Mouse (Mus musculus): ENCODE measurements around the gene Musk. TPM values are rescaled to one million over a fixed set of nuclear protein-coding genes. Genes with fewer than 3 reads are reported as not detected.

Musk gene
- total RNA-seq, 2 experiments from 2014 or later: 1.6 to 2.5 TPM

- DNase-seq (ENCODE audit: low spot score in 2 of 2): no peak
Observed at GRCm38 (mm10) chr4:58314942-58315508, 29.3 kb downstream of the Musk start.

GRCm38 (mm10) chr4:58317536-58317935 is 31.8 kb downstream of the Musk start:
- no peak for DNase-seq (ENCODE audit: low spot score in 2 of 2)

- no peak for DNase-seq (ENCODE audit: low spot score in 2 of 2)
Observed at GRCm38 (mm10) chr4:58320293-58320692, 34.5 kb downstream of the Musk start.

- DNase-seq (ENCODE audit: low spot score in 2 of 2): no peak
Observed at GRCm38 (mm10) chr4:58326746-58327145, 41.0 kb downstream of the Musk start.

GRCm38 (mm10) chr4:58328231-58328630 is 42.5 kb downstream of the Musk start:
- DNase-seq (ENCODE audit: low spot score in 2 of 2): no peak

- DNase-seq (ENCODE audit: low spot score in 2 of 2): no peak
Observed at GRCm38 (mm10) chr4:58330016-58330415, 44.3 kb downstream of the Musk start.

- no peak for DNase-seq (ENCODE audit: low spot score in 2 of 2)
Observed at GRCm38 (mm10) chr4:58330864-58331638, 45.3 kb downstream of the Musk start.

GRCm38 (mm10) chr4:58332394-58332793 is 46.6 kb downstream of the Musk start:
- DNase-seq (ENCODE audit: low spot score in 2 of 2): no peak

- peak in 1 of 2 experiments; percentile 22 for DNase-seq (ENCODE audit: low spot score in 2 of 2)
Observed at GRCm38 (mm10) chr4:58336227-58336626, 50.5 kb downstream of the Musk start.

GRCm38 (mm10) chr4:58339226-58339625 is 53.5 kb downstream of the Musk start:
- no peak for DNase-seq (ENCODE audit: low spot score in 2 of 2)

GRCm38 (mm10) chr4:58350206-58350605 is 64.4 kb downstream of the Musk start:
- no peak for DNase-seq (ENCODE audit: low spot score in 2 of 2)

GRCm38 (mm10) chr4:58351165-58351564 is 65.4 kb downstream of the Musk start:
- no peak for DNase-seq (ENCODE audit: low spot score in 2 of 2)

- DNase-seq (ENCODE audit: low spot score in 2 of 2): no peak
Observed at GRCm38 (mm10) chr4:58351590-58351989, 65.8 kb downstream of the Musk start.

GRCm38 (mm10) chr4:58358996-58359395 is 73.2 kb downstream of the Musk start:
- no peak for DNase-seq (ENCODE audit: low spot score in 2 of 2)

GRCm38 (mm10) chr4:58365321-58365720 is 79.6 kb downstream of the Musk start:
- DNase-seq (ENCODE audit: low spot score in 2 of 2): no peak

GRCm38 (mm10) chr4:58371106-58371505 is 85.3 kb downstream of the Musk start:
- DNase-seq (ENCODE audit: low spot score in 2 of 2): no peak

GRCm38 (mm10) chr4:58373599-58373998 is 87.8 kb downstream of the Musk start:
- no peak for DNase-seq (ENCODE audit: low spot score in 2 of 2)

GRCm38 (mm10) chr4:58374141-58374870 is 88.5 kb downstream of the Musk start:
- DNase-seq (ENCODE audit: low spot score in 2 of 2): peak in 1 of 2 experiments; percentile 9

GRCm38 (mm10) chr4:58379186-58379585 is 93.4 kb downstream of the Musk start:
- no peak for DNase-seq (ENCODE audit: low spot score in 2 of 2)

GRCm38 (mm10) chr4:58400861-58401341 is 115.1 kb downstream of the Musk start:
- peak; percentile 63 to 82 for DNase-seq (ENCODE audit: low spot score in 2 of 2)

GRCm38 (mm10) chr4:58401973-58402501 is 116.3 kb downstream of the Musk start:
- DNase-seq (ENCODE audit: low spot score in 2 of 2): peak; percentile 9 to 31
